Mouse (Mus musculus) spleen, embryonic (tissue): Measurements from ENCODE around the gene Emc6.

Source experiments
- CTCF ChIA-PET: fragments of 350-600 bp; sonication (Branson Sonifier 250); formaldehyde crosslinking; loops from one replicate; lab custom pipeline; 2022; lab: Charles Lee

Gene Emc6

DNA sequence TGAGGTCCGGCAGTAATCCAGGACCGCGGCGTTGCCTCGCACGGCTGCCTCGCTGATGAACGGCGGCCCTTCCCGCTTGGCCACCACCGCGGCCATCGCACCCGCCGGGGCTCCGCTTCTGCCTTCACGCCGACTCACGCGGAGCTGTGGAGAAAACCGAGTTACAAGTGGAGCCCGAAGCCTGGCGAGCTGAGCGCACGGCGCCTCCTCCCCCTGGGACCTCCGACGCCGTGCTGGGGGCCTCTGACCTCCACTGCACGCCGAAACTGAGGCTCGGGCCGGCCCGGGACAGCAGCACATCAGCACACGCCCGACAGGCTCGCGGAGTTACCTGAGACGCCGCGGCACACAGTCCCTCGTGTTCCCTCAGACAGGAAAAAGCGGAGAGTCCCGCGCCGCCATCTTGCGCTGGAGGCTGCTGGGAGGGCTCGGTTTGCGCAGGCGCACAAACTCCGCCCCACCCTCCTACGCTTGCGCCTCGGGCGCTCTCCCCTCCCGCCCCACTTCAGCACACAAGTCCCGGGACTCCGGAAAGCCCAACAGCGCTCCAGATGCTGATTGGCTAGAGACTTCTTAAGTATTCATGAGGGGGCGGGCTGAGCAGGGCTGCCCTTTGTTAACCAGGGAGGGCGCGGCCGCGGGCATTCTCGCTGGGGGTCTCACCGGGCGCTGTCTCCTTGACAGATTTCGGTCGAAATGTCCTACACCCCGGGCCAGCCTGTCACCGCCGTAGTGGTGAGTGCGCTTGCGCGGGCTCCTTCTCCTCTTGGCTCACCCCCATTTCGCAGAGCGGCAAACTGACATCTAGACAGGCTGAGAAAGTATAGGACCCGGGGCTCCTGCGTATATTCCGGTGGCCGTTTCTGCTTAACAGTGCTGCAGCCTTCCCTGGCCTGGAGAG is at the start of gene Emc6, which contains the start of gene Tax1bp3:
Emc6 (minus strand) TSS at position 430 of the 901 bp plus-strand sequence.
Tax1bp3 (plus strand) TSS at position 476 of the 901 bp plus-strand sequence.
- CTCF ChIA-PET: no interaction called here

GRCm38 (mm10) chr11:73225856-73226255 is 49.0 kb upstream of the Emc6 start:
- CTCF ChIA-PET: no interaction called here

DNA sequence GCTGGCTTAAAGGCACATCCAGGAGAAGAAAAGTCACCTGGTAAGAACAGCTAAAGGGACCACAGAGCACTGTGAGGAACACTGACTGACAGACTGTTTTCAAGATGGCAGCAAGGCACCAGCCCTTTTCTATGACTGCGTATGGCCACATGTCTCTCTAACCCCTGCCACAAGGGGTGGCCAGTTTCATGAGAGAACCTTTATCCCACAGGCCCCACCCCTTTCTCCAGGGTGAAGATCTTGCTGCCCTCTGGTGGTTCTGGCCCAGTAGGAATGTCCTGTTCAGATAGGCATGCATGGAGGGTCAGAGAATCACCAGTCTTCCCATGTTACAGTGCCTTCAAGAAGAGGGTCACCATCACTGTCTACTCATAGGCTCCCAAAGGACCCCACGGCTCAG is 47.1 kb upstream of the Emc6 start:
- CTCF ChIA-PET: no interaction called here

DNA sequence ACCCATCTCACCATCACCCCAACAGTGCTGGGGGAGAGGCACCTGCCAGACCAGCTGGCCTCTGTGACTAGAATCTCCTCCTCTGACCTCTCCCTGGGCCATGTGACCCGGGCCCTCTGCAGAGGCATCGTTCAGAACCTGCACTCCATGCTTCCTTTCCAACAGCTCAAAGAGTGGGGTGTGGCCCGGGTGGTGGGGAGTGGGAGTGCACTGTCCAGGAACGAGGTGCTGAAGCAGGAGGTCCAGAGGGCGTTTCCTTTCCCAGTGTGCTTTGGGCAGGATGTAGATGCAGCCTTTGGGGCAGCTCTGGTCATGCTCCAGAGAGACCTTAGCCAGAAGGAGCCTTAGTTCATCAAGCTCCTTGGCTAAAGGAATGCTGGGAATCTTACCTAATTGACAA is 46.0 kb upstream of the Emc6 start:
- CTCF ChIA-PET: no interaction called here

GRCm38 (mm10) chr11:73220651-73221050 is 43.8 kb upstream of the Emc6 start:
- CTCF ChIA-PET: no interaction called here

GRCm38 (mm10) chr11:73219671-73220070 is 42.8 kb upstream of the Emc6 start:
- CTCF ChIA-PET: no interaction called here

DNA sequence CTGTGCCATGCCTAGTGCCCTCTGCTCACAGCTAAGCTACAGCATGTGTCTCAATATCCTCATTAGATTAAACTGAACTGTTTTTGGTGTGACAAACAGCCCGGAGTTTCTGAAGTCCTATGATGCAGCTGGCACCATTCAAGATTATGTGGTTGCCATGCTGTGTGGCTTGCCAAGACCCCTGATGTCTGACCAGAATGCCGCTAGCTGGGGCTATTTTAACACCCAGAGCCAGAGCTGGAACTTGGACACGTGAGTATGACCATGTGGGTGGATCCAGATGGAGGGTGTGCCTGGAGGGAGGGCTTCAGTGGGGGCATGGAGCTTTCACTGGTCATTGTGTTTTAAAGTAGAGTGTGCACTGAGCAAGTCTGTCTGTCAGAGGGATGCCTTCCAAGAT is 37.1 kb upstream of the Emc6 start:
- CTCF ChIA-PET: no interaction called here

DNA sequence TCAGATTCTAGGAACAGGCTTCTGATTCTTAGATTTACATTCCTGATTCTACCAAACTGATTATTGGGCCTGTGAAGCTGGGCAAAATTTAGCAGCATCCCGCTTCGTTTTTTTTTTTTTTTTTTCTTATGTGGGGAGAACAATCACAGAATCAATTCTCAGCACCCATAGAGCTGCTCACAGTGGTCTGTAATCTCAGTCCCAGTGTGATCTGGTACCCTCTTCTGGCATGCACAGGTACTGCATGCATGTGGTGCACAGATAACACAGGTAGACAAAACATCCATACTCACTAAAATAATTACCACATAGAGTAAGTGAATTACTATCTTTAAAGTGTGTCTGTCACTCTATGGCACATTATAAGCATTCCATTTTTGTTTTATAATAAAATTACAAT is 30.8 kb upstream of the Emc6 start:
- CTCF ChIA-PET: interaction anchor here (0.6 kb wide), 1 partner anchor 778 kb away, joined by 5 read pairs; no protein-coding TSS in a partner anchor

DNA sequence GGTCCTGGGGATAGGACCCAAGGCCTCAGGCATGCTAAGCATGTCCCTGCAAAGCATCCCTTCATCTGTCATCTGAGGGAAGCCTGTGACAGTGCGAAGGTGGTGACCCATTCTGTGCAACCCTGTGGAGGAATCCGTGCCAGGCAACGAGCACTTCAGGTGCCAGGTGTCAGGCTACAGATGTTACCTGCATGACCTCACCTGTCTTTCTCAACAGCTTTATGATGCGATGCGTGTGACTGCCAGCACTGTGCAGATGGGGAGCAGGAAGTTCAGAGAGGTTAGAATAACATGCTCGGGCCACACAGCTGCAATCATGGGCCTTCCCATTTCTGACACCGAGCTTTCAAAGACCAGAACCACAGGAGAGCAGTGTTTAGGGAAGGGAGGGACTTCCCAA is 28.4 kb upstream of the Emc6 start:
- CTCF ChIA-PET: interaction anchor here (0.7 kb wide), 1 partner anchor 11 kb away, joined by 3 read pairs; no protein-coding TSS in a partner anchor

GRCm38 (mm10) chr11:73203895-73204294 is 27.1 kb upstream of the Emc6 start:
- CTCF ChIA-PET: no interaction called here

GRCm38 (mm10) chr11:73201597-73201996 is 24.8 kb upstream of the Emc6 start:
- CTCF ChIA-PET: no interaction called here

GRCm38 (mm10) chr11:73201021-73201420 is 24.2 kb upstream of the Emc6 start:
- CTCF ChIA-PET: no interaction called here

DNA sequence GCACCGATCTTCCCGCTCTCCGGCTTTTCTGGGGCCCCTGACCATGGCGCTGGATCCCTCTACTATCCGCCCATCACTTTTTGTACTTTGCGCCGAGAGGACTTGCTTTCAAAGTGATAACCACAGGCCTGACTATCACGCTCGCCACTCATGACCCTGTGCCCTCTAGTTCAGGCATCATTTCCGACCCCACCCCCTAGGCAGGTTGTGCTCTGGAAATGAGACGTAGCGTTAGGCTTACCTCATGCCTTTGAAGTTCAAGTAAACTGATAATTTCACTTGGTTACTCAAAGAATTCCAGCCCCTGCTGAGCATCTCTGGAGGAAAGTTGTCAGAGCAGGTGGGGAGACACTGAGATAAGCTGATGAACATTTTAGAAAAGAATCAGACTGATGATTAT is 23.0 kb upstream of the Emc6 start:
- CTCF ChIA-PET: no interaction called here

DNA sequence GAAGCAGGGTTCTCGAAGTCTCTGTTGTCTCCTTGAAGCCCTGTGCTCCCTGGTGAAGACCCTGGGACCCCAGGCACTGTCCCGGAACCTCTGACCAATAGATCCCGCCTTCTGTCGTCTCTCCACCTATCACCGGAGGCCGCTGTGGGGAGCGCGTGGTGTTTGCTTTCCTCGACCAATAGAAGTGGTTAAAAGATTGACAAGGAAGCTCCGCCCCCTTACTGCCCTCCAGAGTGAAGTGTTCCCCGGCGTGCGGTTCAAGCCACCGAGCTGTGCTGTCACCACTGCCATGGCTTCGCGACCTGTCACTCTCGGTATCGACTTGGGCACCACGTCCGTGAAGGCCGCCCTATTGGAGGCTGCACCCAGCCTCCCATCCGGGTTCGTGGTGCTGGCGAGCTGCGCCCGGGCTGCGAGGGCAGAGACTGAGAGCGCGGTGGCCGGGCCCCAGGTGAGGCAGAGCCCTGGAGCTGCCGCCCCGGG is 22.4 kb upstream of the Emc6 start, which contains the start of gene Shpk:
Shpk (plus strand) TSS at position 231 of the 483 bp plus-strand sequence.
- CTCF ChIA-PET: interaction anchor here (1.3 kb wide), 1 partner anchor 14 kb away, joined by 5 read pairs; no protein-coding TSS in a partner anchor

DNA sequence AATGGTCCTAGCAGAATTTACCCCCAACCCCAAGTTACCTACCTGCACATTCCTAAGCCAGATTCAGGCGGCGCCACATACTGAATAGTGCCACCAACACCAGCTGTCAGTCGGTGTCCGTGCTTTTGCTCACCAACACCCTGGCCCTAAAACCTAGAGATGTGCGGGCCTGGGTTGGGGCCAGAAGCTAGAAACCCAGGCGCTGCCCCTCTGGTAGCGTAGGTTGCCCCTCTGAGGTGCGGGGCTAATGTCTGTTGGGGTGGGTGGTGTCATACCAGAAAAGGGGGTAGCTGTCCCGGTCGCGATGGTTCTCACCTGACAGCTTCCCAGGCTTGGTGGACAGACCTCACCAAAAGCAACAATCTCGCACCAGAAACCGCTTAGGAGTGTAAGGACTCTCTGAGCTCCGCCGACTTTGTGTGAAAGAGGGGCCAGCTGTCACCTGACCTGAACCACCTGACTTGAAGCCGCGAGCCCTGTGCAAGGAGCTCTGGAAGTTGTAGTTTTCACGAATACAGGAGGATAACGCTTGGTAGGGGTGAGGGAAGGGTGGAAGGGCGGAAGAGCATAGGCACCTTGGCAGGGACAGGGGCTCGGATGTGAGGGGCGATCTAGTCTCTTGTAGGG is 21.9 kb upstream of the Emc6 start, which contains the start of gene Ctns:
Ctns (minus strand) TSS at position 440 of the 627 bp plus-strand sequence.
- CTCF ChIA-PET: interaction anchor here (1.3 kb wide), 1 partner anchor 14 kb away, joined by 5 read pairs; no protein-coding TSS in a partner anchor

GRCm38 (mm10) chr11:73198190-73198589 is 21.4 kb upstream of the Emc6 start:
- CTCF ChIA-PET: interaction anchor here (1.3 kb wide), 1 partner anchor 13 kb away, joined by 5 read pairs; no protein-coding TSS in a partner anchor

- CTCF ChIA-PET: interaction anchor here (0.6 kb wide), 1 partner anchor 10 kb away, joined by 3 read pairs; no protein-coding TSS in a partner anchor
Observed at GRCm38 (mm10) chr11:73194444-73194843, 17.6 kb upstream of the Emc6 start.

GRCm38 (mm10) chr11:73193047-73193446 is 16.2 kb upstream of the Emc6 start:
- CTCF ChIA-PET: no interaction called here

GRCm38 (mm10) chr11:73187231-73187630 is 10.4 kb upstream of the Emc6 start:
- CTCF ChIA-PET: no interaction called here

- CTCF ChIA-PET: interaction anchor here (1.9 kb wide), 1 partner anchor 13 kb away, joined by 5 read pairs; the partner anchor contains the start of genes Ctns and Shpk
Observed at GRCm38 (mm10) chr11:73185872-73186615, 9.2 kb upstream of the Emc6 start.

DNA sequence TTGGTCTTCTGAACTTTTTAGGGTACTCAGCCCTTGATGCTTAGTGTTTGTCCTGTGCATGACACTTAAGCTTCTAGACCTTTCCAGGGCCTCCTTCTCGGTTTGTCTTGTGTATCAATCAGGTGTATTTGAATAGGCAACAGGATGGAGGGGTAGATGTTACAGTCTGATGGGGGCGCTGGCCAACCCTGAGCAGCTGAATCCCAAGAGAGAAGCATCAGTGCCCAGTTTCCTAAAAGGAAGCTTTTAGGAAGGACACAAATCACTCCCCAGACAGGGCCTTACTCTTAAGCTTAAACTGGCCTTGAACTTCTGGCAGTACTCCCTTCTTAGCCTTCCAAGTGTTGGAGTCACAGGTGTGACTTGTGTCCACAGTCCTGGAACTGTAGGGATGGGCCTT is 1.1 kb upstream of the Emc6 start:
- CTCF ChIA-PET: no interaction called here
